Mouse (Mus musculus) MEL (cell line): ENCODE data around the gene Sdhc.

ENCODE experiments used
- CTCF ChIP-seq, 3 experiments: IDR thresholded peaks in 2 of 3; conservative IDR thresholded peaks in 1 of 3; 2 replicates each; pipeline ENCODE4 v1.5.1; 2011 to 2012; ENCODE audit warnings: low read length in 3 of 3, low read depth in 2 of 3, mild to moderate bottlenecking in 2 of 3, improper control_type of control experiment in 1 of 3, inconsistent platforms in 1 of 3, mixed read lengths in 1 of 3, moderate library complexity in 1 of 3; ENCODE audit not compliant: control insufficient read depth in 1 of 3, insufficient read depth in 1 of 3, poor library complexity in 1 of 3, severe bottlenecking in 1 of 3
- EP300 ChIP-seq, 2 experiments: IDR thresholded peaks; 2 replicates each; pipeline ENCODE4 v1.6.1; 2011; ENCODE audit warnings: improper control_type of control experiment in 2 of 2, low read length in 2 of 2, low read depth in 1 of 2, mild to moderate bottlenecking in 1 of 2
- MAFK ChIP-seq: IDR thresholded peaks from 2 replicates; pipeline ENCODE4 v1.6.1; 2011; ENCODE audit warnings: low read depth, mild to moderate bottlenecking, low read length, improper control_type of control experiment, borderline replicate concordance
- MAZ ChIP-seq: IDR thresholded peaks from 2 replicates; pipeline ENCODE4 v1.6.1; 2012; ENCODE audit warnings: low read depth, mild to moderate bottlenecking, inconsistent platforms, low read length, improper control_type of control experiment

- TF ChIP-seq CTCF (IDR thresholded peaks at IDR 0.05 in 2 of 3, conservative IDR thresholded peaks at IDR 0.05 in 1 of 3; ENCODE audit: control insufficient read depth in 1 of 3, insufficient read depth in 1 of 3, low read depth in 2 of 3, low read length in 3 of 3, poor library complexity in 1 of 3, severe bottlenecking in 1 of 3) (no peak), MAZ (no peak), EP300 (IDR thresholded peaks at IDR 0.05; ENCODE audit: low read depth in 1 of 2, low read length in 2 of 2) (no peak), MAFK (no peak)
Observed at GRCm38 (mm10) chr1:171168906-171169305, 18.5 kb upstream of the Sdhc start.
